Mouse (Mus musculus): ENCODE measurements around the gene Man1c1. TPM values are rescaled to one million over a fixed set of nuclear protein-coding genes. Genes with fewer than 3 reads are reported as not detected.

Man1c1 gene
- total RNA-seq, 2 experiments from 2014 or later = 30.4 to 30.7 TPM

DNA sequence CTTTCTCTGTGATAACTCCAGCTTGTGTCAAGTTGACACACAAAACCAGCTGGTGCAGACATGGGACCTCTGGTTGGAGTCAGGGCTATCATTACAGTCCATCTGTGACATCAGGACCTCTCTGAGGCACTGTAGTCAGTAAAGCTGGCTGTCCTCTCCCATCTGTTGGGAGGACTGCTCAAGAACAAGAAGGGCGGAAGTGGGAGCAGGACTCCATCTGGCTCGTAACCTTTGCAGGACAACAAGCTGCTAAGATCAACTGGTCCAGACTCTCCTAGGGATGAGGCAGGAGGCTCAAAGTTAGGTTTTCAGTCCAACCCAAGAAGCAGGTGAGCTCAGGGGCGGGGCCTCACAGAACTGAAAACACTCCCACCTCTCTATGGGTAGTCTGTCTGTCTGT, 29.1 kb downstream of the Man1c1 start:
- DNase-seq = no peak

DNA sequence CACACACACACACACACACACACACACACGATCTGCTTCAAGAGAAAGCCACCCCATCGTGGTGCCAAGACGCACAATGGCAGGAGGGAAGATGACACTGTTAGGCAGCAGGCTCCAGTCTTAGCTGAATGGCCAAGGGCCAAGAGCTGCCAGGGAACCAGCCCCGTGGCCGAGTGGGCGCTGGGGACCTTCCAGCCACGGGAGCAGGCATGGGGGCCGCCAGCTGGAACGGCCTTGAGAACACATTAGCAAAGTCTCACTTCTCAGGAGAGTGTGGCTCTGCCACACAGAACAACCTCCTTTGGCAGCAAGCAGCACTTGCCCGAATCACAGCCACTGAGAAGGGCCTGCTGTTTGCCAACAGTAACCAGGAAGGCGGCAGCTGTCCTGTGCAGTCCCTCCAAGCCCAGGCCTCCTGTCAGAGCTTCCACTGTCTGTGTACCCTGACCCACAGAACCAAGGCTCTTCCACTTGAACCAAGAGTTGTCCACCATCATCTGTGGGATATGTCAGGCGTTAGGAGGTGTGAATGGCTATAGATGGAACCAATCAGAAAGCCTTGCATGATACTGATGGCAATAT, 30.1 kb downstream of the Man1c1 start:
- no peak for DNase-seq

DNA sequence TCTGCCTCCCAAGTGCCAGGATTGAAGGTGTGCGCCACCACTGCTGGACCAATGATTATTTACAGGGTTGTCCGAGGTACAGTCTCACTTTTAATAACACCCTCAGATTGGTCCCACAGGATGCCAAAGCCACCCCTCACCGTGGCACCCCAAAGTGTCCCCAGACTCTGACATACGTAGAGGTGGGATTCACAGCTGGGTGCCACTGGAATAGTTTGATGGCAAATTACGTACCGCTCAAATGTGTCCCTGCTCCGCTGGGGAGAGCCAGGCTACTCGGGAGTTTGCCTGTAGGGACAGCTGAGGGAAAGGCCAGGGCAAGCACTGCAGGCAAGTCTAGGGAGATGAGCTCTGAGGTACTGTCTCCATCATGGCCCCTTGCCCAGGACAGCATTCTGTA, 30.9 kb downstream of the Man1c1 start:
- no peak for DNase-seq

DNA sequence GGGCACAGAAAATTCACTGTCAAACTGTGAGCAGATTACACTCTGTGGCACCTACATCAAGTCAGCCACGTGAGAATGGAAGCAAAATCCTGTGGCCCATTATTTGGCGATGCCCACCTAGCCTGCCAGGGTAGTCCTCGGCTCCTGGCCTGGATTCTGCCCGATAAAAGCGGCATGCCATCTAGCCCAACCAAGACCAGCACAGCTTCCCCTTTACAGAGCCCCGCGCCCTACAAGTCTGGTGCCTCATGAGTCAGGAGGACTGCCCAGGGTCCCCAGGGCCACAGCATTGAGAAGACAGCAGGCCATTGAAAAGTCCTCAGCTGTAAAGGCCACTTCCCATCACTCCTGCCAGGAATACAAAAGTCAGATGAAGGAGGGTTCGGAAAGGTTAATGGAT, 31.8 kb downstream of the Man1c1 start:
- no peak for DNase-seq

DNA sequence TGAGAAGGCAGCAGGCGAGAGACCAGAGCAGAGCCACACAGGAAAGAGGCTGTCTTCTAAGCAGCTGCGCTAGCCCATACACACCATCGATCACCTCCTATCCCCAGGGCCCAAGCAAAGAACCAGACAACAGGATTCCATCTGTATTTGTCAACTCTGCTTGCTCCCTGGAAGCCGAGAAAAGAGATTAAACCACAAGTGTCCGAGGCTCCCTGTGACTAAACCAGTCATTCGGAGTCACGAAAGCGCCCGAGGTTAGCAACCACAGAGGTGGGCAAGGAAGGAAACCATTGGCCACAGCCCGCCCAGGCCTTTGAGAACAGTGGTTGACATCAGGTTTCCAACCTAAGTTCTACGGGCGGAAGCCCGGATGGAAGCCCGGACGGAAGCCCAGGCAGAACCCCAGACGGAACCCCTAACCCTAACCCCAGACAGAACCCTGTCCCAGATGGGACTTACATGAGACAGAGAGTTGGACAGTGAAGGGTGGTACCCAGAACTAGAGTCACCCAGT, 32.4 kb downstream of the Man1c1 start:
- DNase-seq = no peak

DNA sequence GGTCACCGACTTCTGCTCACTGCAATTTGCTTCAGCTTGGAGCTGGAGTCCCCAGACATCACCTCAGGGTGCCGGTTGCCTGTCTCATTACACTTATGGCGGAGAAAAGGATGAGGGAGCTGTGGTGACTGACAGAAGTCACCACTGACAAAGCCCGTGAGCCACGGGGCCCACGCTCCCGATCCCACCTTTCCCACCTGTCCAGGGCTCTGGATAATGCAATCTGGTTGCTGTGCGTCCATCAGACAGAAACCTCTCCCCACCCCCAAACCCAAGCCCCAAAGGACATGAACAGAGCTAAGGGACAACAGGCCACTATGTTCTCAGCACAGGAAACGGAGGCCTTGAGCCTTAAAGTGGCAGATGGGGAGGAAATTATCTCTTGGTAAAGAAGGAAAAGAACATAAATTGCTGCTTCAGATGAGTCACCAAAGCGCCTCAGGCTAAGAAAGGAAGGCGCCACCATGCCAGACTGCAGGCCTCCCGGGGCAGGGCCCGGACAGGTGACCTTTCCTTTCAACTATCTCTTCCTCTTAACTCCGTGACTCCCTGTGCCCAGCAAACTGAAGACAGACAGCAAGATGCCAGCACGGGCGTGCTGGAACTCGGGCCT, 34.2 kb downstream of the Man1c1 start:
- no peak for DNase-seq

DNA sequence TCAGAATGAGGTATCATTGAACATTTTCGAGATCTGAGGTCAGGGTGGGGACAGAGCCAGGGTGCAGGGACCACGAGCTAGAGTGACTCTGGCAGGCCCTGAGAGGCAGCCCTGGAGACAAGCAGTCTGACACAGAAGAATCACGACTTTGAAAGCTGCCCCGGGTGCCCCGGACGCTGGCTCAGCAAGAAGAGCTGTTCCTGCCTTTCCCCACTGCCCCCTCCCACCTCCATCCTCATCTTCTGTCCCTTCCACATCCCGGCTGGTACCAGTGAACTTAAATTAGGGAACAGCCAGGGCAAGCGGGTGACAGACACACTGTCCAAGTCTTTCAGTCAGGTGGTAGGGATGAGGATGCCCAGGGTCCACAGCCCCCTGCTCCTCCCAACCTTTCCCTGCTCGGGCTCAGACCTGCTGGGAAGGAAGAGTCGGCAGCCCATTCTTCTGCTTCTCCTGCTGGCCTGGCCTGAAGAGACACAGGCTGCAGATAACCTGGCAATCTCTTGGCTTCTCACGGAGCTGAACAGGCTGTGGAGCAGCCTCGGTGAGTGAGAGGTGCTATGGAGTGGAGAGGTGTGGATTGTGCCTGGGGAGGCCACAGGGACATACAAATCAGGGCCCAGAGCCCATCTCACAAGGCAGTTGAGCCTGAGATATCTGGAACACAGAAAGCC, 35.6 kb downstream of the Man1c1 start:
- no peak for DNase-seq

DNA sequence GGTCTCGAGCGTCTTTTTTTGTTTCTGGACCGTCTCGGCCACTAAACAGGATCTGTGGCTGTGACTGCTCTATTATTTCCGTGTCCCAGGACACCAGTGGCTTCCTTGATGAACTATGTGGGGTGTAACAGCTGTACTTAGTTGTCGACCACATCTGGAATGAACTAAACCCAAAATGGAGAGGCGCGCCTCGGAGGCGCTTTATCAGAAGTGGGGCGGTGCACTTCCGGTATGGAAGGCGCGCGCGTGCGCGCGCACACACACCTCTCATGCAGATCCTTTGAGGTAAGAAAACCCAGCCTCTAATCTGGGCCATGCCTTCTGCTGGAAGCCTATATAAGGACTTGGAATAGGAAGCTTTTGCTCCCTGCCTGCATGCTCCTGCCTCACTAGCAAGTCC, 37.7 kb downstream of the Man1c1 start:
- no peak for DNase-seq

DNA sequence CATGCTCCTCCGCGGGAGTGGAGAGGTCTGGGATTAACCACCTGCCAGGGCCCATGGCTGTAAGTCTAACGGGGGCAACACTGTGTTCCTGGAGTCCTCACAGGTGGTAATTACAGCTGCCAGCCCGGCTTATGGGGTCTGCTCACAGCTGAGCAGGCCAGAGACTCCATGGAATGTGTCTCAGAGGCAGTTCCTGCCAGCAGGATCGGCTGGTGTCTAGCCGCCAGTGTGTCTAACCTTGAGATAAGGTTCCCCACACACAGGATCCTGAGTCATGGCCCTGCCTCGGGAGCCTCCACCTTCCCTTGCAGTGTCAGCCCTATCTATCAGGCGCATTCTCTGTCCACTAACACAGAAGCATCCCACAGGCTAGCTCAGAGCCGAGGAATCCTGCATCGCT, 41.0 kb downstream of the Man1c1 start:
- peak; percentile 62 for DNase-seq

DNA sequence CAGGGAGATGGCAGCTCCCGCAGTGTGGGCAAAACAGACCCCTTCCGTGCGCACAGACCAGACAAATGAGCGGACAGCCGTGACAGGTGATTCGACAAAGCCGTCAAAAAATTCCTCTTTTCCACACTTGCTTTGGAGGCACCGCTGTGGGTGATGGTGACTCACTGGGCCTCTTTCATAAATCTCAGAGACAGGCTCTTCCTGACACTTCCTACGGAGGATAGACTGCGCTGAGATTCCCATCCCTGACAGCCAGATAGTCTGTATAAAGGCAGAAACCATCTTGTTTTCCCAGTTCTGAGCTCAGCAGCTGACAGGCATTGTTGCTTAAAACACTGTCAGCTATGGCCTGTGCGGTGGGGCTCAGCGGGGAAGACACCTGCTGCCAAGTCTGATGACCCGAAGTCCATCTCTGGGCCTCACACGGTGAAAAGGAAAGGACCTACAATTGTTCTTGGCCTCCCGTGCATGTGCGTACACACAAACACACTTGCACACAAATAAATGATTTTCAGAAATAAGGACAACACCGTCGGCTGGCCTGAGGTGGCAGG, 43.4 kb downstream of the Man1c1 start:
- no peak for DNase-seq

DNA sequence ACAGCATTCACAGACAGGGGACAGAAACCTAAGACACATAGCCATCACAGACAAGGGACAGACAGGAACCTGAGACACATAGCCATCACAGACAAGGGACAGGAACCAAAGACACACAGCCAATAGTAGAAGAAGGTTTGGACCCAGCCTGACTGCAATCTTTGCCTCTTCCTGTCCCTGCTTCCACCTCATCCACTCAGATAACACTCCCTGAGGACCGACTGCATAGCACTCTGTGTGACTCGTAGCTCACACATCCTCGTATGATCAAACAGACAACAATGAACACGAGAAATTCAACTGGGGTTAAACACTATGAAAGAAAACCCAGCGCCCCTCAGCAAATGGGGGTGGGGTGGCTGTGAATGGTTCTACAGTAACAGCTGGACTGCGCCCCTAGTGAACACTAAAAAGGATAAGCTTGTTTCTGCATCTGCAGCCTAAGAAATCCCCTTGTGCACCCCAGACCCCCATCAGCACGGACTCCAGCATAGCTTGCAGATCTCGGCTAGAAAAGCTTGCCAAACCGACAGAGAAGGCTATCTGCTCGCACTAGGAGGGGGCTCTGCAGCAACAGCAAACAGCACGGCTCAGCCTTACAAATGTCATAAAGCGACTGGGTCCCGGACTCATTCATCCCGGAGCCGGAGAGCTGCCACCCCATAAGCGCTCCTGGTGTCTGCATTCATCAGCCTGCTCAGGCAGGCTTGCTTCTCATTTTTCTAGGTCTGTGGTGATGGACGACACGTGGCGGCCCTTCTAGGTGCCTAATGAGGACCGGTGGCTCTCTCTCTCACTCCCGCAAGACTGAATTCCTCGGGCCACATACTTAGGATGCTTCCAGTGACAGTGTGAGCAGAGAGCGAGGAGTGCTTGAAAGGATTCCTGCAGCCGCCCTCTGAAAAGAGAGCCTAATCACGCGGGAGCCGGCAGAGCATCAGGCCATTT, 44.5 kb downstream of the Man1c1 start:
- DNase-seq = no peak

DNA sequence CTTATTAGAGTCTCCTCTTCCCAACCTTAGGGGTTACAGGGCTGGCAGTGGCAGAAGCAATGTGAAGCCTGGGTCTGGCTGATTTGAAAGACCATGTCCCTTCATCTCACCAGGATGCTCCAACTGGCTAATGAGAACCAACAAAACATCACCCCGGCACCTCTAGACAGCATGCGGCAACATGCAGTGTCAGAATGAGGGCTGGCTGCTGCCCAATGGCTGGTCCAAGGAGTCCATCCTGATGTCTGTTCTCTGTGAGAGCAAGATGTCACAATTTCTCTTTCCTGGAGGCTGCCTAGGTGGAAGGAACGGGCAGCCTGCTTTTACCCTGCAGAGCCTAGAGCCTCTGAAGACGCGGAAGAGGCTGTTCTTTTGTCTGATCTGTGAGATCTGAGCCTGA, 46.6 kb downstream of the Man1c1 start:
- no peak for DNase-seq

DNA sequence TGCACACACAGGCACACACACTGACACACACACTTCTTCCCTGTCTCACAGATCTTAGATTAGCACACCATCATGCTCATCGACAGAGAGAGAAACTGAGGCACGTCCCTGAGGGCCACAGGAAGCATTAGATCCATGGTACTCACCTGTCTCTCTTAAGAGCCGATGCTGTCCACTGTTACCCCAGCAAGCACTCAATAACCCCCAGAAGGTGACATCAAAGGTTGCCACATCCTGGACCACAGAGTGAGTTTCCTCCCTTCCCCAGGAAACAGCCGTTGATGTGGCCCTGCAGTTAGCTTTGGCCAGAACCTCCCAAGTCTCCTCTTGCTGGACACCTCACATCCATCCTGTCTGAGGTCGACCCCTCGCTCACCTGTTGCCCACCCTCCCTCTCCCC, 49.7 kb downstream of the Man1c1 start:
- no peak for DNase-seq

DNA sequence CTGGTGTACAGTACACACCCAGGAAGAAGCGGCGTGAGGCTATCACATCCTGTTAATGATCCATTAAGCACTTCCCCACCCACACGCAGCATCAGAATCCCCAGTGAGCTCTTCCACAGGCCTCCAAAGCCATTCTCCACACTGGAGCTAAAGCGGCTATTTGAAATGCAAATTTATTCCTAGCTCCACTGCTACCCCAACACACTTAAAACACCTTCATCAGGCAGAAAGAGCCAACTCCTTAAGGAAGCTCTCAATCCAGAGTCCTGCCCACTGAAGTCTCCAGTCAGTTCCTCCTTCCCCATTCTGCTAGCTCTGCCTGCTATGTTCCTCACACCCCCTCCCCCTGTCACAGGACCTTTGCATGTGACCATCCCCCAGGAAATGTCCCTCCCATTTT, 51.4 kb downstream of the Man1c1 start:
- DNase-seq = no peak

DNA sequence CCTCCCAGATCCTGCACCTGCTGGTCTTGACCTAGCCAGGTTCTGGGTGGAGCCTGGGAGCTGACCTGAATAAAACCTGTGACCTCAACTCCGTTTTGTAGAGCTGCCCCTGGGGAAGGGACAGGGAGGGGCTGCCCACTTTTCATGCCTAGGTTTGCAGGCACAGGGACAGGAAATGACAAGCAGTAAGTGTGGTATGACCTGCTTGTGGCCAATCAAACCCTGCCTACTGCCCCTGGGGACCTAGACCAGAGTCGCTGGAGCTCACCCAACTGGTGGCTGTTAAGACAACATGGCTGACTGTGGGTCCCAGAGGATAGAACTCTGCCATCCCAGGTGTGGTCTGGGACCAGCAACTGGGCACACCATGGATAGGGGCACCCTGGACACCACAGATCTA, 51.9 kb downstream of the Man1c1 start:
- no peak for DNase-seq

DNA sequence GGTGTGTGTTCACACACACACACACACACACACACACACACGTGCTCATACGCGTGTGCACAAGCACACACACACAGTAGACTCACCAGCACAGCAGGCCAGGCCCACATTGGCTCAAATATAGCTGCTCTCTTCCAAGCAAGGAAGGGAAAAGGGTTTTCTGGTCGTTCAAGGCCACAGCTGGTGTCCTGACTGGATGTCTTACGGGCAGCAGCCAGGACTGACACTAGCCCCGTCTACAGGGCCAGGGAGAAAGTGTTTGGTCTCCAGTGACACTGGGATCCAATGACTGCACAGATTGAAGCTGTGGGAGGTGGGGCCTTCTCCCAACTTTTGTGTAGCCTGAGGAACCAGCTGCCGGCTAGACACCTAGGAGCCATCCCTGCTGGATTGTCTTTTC, 52.7 kb downstream of the Man1c1 start:
- DNase-seq = peak; percentile 52

DNA sequence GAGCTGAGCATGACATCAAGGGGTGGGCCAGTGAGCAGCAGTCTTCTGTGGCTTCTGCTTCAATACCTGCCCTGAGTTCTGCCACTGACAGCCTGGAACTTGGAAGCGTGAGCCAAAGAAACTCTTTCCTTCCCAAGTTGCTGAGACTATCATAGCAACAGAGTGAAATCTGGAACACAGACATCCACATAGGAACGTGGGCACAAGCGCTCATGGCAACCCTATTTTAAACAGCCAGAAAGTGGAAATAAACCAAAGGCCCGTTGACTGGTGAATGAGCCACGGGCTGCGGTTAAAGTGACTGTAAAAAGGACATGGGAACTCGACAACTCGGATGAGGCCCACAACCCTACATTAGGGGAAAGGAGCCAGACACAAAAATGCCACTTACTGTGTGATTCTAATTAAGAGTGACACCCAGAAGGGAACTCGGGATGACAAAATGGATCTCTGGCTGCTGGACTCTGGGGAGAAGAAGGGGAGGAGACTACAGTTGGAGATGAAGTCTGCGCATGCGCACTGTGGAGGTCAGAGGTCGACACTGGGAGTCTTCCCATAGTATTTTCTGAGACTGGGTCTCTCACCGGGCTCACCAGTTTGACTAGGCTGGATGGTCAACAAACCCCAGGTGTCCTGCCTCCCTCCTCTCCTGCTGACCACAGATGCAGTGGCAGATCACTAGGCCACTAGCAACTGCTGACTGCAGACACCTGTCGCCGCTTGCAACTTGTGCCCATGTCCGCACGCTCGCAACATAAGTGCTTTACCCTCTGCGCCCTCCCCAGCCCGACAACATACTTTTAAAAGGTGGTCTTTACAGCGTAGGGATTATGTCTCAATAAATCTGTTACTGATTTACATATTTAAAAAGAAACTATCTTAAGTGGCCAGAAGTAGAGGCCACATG, 58.8 kb downstream of the Man1c1 start:
- no peak for DNase-seq

DNA sequence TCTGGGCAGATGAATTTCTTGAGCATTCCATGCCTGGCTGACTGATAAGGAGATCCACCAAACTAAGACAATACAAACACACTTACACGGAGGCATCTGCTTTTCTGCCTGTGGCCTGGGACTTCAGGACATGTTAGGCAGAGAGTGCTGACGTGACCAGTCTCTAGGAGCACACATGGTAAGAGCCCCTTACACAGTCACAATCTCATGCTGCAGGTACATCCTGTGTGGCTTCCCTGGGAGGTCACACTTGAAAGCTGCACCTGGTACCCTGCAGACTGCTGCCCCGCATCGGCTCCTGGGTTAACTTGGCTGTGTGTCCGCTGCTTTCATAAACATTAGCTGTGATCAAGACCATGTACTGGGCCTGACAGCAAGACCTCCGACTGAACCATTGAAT, 59.7 kb downstream of the Man1c1 start:
- no peak for DNase-seq

DNA sequence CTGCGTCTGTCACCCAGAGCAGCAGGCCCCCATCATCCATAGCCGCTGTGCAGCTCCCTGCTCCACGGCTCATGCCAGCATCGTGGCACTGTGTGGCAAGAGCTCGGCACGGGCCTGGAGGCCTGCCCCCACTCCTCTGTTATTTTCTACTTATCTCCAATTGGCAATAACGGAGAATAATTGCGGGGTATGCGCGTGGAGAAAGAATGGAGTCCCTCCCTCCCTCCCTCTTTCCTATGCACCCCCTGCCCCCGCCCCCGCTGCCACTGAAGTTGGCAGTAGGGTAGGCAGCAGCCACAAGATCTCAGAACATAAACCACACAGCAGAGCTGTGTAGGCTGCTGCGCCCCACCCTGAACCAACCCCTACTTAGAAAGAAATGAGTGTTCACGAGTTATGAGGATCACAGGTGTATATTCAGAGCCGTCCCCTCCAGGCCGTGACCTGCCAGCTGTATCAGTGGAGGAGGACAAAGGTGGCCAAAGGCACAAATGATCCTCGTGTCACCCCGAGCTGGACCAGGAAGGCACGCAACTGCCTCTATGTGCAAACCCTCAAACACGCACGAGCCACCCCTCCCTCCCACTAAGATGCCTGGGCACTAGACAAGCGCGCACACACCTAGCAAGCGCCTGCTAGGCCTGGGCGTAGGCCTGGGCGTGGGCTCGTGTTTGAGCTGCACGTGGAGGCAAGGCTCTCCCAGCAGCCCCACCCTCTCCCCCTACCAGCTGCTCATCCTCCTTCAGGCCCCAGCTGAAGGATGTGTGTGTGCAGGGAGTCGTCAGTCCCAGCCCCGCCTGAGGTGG, 62.2 kb downstream of the Man1c1 start:
- no peak for DNase-seq

DNA sequence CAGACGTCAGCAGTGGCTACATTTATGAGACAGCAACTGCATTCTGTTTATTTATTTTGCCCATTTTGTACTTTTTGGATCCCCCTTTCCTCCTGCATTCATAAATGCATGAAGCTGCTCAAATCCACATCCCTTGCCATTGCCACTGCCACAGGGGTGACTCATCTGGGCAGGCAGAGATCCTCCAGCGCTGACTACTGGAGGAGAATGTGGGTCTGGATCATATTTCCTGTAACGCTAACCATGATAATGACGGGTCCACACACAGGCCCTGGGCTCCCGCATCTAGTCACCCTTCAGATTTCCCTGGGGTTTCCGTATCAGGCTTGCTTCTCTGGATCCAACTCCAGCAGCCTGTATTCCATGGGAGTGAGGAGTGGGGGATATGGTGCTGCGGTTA, 64.8 kb downstream of the Man1c1 start:
- no peak for DNase-seq

DNA sequence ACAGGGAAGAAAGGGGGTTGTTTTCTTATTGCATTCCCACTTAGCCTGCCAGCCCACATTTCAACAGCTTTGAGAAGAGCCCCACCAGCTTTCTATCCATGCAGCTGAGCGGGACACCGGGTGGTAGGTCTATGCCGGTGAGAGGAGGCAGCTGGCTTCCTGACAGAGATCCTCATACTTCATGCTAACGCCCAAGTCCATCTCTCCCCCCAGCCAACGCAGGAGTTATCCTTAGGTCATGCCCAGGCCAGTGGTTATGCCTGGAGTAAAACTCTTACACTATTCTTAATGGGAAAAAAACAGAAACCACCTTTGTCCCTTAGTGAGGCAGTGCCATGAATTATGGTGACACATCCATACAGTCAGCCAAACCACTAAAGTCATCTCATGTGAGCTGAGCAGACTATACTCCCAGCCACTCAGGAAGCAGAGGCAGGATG, 66.0 kb downstream of the Man1c1 start:
- DNase-seq = peak; percentile 56

Measured in heart, postnatal 4 days (tissue).